Mouse (Mus musculus) neural tube, embryonic 15.5 days (tissue): ENCODE measurements around the gene Camk2n1. TPM values are rescaled to one million over a fixed set of nuclear protein-coding genes. Genes with fewer than 3 reads are reported as not detected.
A peak's percentile ranks its signal among the peaks of the same experiment; 100 is the strongest.

Source experiments
- ATAC-seq: fragments of 200-750 bp; cut with Nextera tagmentation; 2 replicates; pipeline ENCODE4 v1.8.0; 2017; ENCODE audit warnings: mild to moderate bottlenecking, moderate TSS enrichment, moderate library complexity; ENCODE audit not compliant: low FRiP score
- H3K27ac ChIP-seq: fragments of 300-500 bp; sonication (generic); replicated peaks from 2 replicates; pipeline ENCODE4 v1.5.1; 2015; ENCODE audit warnings: mild to moderate bottlenecking, inconsistent platforms
- H3K27me3 ChIP-seq: fragments of 300-500 bp; sonication (generic); replicated peaks from 2 replicates; pipeline ENCODE4 v1.6.1; 2015; ENCODE audit warnings: inconsistent platforms
- H3K36me3 ChIP-seq: fragments of 300-500 bp; sonication (generic); 2 replicates; pipeline ENCODE4 v1.6.1; 2015; ENCODE audit warnings: inconsistent platforms
- H3K4me1 ChIP-seq: fragments of 300-500 bp; sonication (generic); 2 replicates; pipeline ENCODE4 v1.6.1; 2015; ENCODE audit warnings: inconsistent platforms
- H3K4me2 ChIP-seq: fragments of 300-500 bp; sonication (generic); 2 replicates; pipeline ENCODE4 v1.6.1; 2015; ENCODE audit warnings: inconsistent platforms, mild to moderate bottlenecking, moderate library complexity
- H3K4me3 ChIP-seq: fragments of 300-500 bp; sonication (generic); replicated peaks from 2 replicates; pipeline ENCODE4 v1.5.1; 2015; ENCODE audit warnings: mild to moderate bottlenecking, inconsistent platforms
- H3K9ac ChIP-seq: fragments of 300-500 bp; sonication (generic); replicated peaks from 2 replicates; pipeline ENCODE4 v1.6.1; 2015; ENCODE audit warnings: mild to moderate bottlenecking, inconsistent platforms
- H3K9me3 ChIP-seq: fragments of 300-500 bp; sonication (generic); replicated peaks from 2 replicates; pipeline ENCODE4 v1.6.1; 2016; ENCODE audit warnings: inconsistent platforms
- WGBS: fragments of 180-500 bp; shearing (Covaris S2); methylation state at CpG from one replicate; pipeline ENCODE4 v1.1.7; 2015; ENCODE audit warnings: mixed read lengths; 5-methylcytosine and 5-hydroxymethylcytosine counted together
- polyA plus RNA-seq: library from polyadenylated mRNA; unstranded; fragments of >200 nt; fragmentation: Nextera tagmentation; extraction: Ambion mirVana; gene quantifications from 2 replicates; pipeline ENCODE4 v1.2.1, GENCODE M21; 2015

Gene Camk2n1
- polyA plus RNA-seq, 1 experiment from 2014 or later = 23.1 TPM

DNA sequence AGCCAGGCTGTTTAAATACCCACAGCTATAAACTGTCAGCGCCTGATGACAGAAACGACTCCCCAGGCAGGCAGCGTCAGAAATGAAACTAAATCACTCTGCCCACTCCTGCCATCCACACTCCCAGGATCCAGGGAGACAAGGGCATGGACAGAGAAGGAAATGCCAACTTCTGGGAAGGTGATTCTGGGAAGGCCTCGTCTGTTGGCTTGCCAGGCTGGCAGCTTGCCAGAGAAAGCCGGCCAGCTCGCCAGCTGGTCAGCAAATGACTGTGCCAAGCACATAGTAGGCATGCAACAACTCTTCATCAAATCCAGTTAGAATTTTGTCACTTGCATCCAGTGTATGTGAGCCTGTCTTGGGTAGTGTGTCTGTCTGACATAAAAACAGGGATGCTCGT is 17.1 kb downstream of the Camk2n1 start:
- WGBS = 36% methylated on average over 7 of the region's 7 CpGs

DNA sequence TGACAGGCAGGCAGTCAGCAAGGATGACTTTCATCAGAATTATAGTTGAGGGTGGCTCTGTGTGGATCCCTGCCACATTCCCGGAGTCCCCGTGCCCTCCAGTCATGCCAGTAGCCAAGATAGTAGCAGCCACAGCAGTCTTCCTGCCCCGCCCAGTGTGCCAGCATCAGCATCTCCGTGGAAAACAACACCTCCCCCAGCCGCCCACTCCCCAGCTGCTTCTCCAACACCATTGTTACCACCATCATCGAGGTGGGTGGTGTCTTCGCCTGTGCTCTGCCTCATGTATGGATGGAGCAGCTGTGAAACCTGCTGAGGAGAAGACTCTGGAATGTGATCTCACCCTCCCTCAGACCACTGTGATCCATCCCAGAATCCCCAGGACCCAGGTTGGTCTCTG is 25.5 kb downstream of the Camk2n1 start:
- no peaks in the 10 kb centered on the region for H3K9me3 ChIP-seq
- no peaks in the 10 kb centered on the region for H3K27me3 ChIP-seq
- no peak overlapping the region for H3K4me2 ChIP-seq
- no peak overlapping the region for H3K9ac ChIP-seq
- ATAC-seq = no peak
- H3K4me1 ChIP-seq = peaks cover 9% of the 10 kb centered on the region
- no peak overlapping the region for H3K4me3 ChIP-seq
- H3K27ac ChIP-seq = no peak overlapping the region
- H3K36me3 ChIP-seq = no peaks in the 10 kb centered on the region
- WGBS = 86% methylated on average over 7 of the region's 7 CpGs

More for the DNA sequence above, 17.1 kb downstream of the Camk2n1 start:
- Histone ChIP-seq H3K36me3 (no peaks in the 10 kb centered on the region), H3K9me3 (no peaks in the 10 kb centered on the region), H3K27me3 (no peaks in the 10 kb centered on the region), H3K4me1 (peaks cover 19% of the 10 kb centered on the region), H3K9ac (no peak overlapping the region), H3K27ac (peak overlapping the region; percentile 24; the same call in 1 of the 2 replicates), H3K4me3 (no peak overlapping the region), H3K4me2 (no peak overlapping the region)
- no peak for ATAC-seq

DNA sequence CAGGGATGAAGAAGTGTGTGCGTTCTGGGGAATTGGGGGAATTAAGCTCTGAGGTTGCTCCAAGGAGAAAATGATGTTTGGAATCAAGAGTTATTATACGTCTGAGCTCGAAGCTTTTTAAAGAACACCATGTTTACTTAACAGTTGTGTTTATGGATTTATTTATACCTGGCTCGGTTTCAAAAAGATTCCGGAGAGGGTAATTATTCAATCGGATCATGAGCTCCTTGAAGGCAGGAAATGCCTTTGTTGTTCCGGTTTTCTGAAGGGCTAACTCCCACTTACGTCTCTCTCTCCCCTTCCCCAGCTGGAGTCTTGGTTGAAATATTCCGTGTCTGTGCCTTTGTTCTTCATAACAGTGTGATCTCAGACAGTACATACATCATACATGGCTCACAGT is 26.8 kb downstream of the Camk2n1 start:
- Histone ChIP-seq H3K4me2 (no peak overlapping the region), H3K9me3 (no peaks in the 10 kb centered on the region), H3K27me3 (no peaks in the 10 kb centered on the region), H3K9ac (no peak overlapping the region), H3K27ac (no peak overlapping the region), H3K4me1 (peaks cover 9% of the 10 kb centered on the region), H3K36me3 (no peaks in the 10 kb centered on the region), H3K4me3 (no peak overlapping the region)
- 50% methylated on average over 9 of the region's 9 CpGs for WGBS
- no peak for ATAC-seq

DNA sequence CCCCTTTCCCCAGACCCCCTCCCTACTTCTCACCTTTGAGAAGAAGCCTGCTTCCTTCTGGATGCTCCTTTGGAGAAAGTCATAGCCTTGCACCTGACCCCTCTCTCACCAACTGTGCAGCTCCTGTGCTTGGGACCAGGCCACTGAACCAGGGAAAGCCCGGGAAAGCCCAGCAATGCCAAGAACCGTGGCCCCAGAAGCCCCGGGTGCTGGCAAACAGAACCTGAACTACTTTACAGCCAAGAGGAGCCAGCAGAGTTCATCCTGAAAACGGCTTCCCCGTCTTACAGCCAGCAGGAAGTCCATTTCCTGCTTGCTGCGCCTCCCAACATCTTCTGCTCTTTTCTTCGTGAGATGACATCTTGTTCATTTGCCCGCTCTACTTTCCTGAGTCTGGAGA is 28.6 kb downstream of the Camk2n1 start:
- H3K4me2 ChIP-seq = no peak overlapping the region
- no peak overlapping the region for H3K27ac ChIP-seq
- no peak for ATAC-seq
- WGBS = 84% methylated on average over 8 of the region's 8 CpGs
- H3K27me3 ChIP-seq = no peaks in the 10 kb centered on the region
- H3K9me3 ChIP-seq = no peaks in the 10 kb centered on the region
- H3K9ac ChIP-seq = no peak overlapping the region
- no peak overlapping the region for H3K4me3 ChIP-seq
- no peaks in the 10 kb centered on the region for H3K36me3 ChIP-seq
- 0 out of 2 replicates have a peak, but pooled peaks cover 3% of the 10 kb centered on the region for H3K4me1 ChIP-seq

DNA sequence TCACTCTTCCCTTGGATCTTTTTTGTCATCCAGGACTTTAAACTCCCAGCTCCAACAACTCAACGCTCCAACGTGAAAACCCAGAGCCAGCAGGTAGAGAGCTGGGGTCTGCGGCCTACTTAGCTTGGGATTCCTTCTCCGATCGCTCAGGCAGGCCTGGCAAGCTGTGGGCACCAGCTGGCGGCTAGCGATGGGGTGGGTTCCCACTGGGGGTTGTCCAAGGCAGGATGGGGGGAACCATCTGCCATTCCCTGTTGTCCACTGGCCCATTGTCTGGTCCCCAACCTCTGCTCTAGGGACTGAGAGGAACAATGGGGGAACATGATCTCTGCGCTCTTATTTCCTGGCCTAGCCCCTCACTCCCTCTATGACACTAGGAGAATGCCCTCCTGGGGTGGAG is 34.1 kb downstream of the Camk2n1 start:
- Histone ChIP-seq H3K4me2 (no peak overlapping the region), H3K4me3 (no peak overlapping the region), H3K9me3 (no peaks in the 10 kb centered on the region), H3K27me3 (no peaks in the 10 kb centered on the region), H3K36me3 (no peaks in the 10 kb centered on the region), H3K4me1 (peaks cover 7% of the 10 kb centered on the region; the same call in 1 of the 2 replicates), H3K27ac (no peak overlapping the region), H3K9ac (no peak overlapping the region)
- WGBS = 34% methylated on average over 8 of the region's 8 CpGs
- ATAC-seq = no peak

DNA sequence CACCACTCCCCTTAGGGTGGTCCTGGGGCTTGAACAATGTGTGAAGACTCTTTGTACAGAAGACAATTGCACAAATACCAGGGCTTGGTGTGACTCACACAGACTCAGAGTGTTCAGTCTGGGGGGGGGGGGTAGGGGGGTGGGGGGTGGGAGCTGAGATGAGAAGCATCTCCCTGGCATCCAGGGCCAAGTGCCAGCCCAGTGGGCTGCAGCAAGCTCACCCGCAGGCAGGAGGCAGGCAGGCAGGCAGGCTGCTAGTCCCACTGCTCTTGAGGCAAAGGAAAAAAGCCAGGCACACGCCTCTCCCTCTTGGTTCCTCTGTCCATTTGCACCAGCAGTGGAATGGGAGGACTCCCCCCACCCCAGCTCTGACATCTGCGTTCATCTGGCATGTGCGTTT is 37.0 kb downstream of the Camk2n1 start:
- H3K9me3 ChIP-seq = no peaks in the 10 kb centered on the region
- 65% methylated on average over 4 of the region's 4 CpGs for WGBS
- H3K9ac ChIP-seq = no peak overlapping the region
- no peaks in the 10 kb centered on the region for H3K36me3 ChIP-seq
- H3K27me3 ChIP-seq = no peaks in the 10 kb centered on the region
- H3K4me2 ChIP-seq = no peak overlapping the region
- peaks cover 33% of the 10 kb centered on the region for H3K4me1 ChIP-seq
- no peak overlapping the region for H3K4me3 ChIP-seq
- no peak overlapping the region for H3K27ac ChIP-seq
- ATAC-seq = no peak

DNA sequence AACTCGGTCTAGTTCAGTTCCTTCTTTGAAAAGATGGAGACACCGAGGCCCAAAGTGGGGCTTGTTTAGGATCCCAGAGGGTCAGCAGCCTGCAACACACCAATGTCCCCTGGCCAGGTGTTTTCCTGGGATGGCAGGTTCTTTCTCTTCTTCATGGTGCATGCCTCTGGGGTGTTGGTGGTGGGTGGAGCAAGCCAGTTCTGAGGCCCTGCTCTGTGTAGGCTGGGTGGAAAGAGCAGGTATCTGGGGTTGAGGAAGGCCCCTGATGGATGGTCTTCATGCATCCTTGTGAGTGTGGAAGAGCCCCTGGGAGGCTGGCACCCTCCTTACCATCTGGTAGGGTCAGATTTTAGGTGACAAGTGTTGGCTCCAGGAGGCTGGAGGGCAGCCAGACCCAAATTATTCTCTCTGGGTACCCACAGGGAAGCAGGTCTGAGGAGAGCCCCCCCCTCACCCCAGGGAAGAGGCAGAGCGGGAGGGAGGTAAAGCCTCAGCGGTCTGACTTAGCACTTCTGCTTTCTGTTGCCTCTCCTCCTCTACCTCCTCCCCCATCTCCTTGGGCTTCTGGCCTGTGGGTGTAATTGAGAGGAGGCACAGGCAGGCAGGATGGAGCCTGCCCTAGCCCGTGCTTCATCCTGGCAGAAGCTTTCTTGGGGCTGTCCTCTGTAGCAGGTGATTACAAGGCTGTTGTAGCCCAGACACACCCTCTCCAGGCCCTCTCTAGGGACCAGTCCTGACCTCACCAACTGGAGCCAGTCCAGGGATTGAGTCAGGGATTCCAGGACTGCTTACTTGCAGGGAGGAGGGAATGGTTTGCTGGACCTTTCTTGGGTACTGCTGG is 39.3 kb downstream of the Camk2n1 start:
- H3K4me3 ChIP-seq = no peak overlapping the region
- H3K27me3 ChIP-seq = no peaks in the 10 kb centered on the region
- no peak overlapping the region for H3K27ac ChIP-seq
- H3K9ac ChIP-seq = no peak overlapping the region
- 58% methylated on average over 5 of the region's 5 CpGs for WGBS
- no peaks in the 10 kb centered on the region for H3K36me3 ChIP-seq
- H3K4me2 ChIP-seq = no peak overlapping the region
- H3K9me3 ChIP-seq = no peaks in the 10 kb centered on the region
- no peak for ATAC-seq
- peaks cover 42% of the 10 kb centered on the region for H3K4me1 ChIP-seq

DNA sequence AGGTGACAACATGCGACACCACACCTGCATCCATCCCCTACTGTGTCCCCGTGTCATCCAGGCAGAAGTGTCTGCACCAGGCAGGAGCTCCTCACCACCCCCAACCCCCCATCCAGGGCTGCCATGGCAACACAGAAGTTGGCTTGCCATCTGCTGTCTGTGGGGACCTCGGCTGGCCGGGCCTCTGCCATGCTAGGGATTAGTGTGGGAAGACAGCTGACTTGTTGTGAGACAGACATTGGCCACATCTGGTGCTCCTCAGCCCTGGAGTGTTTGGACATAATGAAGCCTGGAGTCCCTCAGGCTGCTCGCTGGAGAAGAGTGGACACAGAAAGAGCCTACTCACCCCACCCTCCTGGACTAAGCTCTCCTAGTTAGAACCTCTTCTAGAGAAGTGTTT is 40.8 kb downstream of the Camk2n1 start:
- Histone ChIP-seq H3K9me3 (no peaks in the 10 kb centered on the region), H3K36me3 (no peaks in the 10 kb centered on the region), H3K27me3 (no peaks in the 10 kb centered on the region), H3K4me3 (no peak overlapping the region), H3K4me2 (no peak overlapping the region), H3K27ac (peak overlapping the region; percentile 42), H3K9ac (no peak overlapping the region), H3K4me1 (peaks cover 37% of the 10 kb centered on the region)
- WGBS = 2% methylated on average over 5 of the region's 5 CpGs
- ATAC-seq = peak; percentile 55; the same call in 1 of the 2 replicates

DNA sequence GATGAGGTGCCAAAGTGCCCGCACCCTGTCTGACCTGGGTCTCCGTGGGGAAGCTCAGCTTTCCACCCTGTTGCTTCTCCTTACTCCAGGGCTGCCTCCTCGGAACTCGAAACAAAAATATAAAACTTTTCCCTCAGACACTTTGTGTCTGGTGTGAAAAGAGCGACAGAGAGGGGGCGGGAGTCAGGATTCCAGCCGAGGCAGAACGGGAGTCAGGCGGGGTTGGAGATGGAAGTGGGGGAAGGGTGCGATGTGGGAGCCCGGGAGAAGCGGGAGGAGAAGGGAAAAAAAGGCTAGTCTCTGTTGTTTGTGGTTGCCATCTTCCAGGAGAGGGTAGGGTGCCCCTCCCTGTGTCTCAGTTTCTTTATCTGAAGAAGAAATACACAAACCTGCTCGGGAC is 41.7 kb downstream of the Camk2n1 start:
- H3K4me3 ChIP-seq = no peak overlapping the region
- WGBS = 4% methylated on average over 13 of the region's 13 CpGs
- H3K4me1 ChIP-seq = peaks cover 37% of the 10 kb centered on the region
- no peak overlapping the region for H3K9ac ChIP-seq
- peak overlapping the region; percentile 18; the same call in 1 of the 2 replicates for H3K27ac ChIP-seq
- no peaks in the 10 kb centered on the region for H3K36me3 ChIP-seq
- H3K27me3 ChIP-seq = no peaks in the 10 kb centered on the region
- peak overlapping the region; percentile 36 for H3K4me2 ChIP-seq
- no peak for ATAC-seq
- no peaks in the 10 kb centered on the region for H3K9me3 ChIP-seq

DNA sequence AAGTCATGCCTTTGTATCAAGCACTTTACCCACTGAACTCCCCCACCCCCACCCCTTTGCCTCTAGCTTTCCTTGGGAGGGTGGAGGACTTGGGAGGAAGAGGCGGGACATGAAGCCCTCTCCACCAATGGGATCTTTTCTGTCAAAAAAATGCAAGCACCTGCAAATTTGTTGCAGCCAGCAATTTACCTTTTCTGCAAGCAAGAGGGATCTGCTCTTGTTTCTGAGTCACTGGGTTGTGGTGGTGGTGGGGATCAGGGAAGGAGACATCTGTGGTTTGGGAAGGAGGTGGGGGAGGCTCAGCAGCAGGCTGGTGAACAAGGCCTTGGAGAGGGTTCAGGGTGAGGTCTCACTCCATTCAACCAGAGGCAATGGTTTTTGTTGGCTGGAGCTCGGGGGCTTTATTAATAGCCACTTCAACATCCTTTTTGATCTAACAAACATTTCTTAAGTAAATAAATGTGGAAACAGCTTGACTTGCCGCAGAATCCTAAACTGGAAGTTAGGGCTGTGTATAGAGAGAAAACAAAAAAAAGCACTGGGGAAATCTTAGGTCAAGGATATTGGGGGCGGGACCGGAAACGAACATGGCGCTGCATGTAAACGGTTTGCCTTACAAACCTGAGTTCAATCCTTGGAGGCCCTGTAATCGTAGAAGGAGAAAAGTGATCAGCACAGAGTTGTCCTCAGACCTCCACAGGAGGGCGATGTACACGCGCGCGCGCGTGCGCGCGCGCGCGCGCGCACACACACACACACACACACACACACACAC is 42.8 kb downstream of the Camk2n1 start:
- no peaks in the 10 kb centered on the region for H3K36me3 ChIP-seq
- H3K27me3 ChIP-seq = no peaks in the 10 kb centered on the region
- H3K9me3 ChIP-seq = no peaks in the 10 kb centered on the region
- ATAC-seq = no peak
- no peak overlapping the region for H3K4me3 ChIP-seq
- peaks cover 37% of the 10 kb centered on the region for H3K4me1 ChIP-seq
- no peak overlapping the region for H3K27ac ChIP-seq
- H3K9ac ChIP-seq = no peak overlapping the region
- 73% methylated on average over 9 of the region's 24 CpGs for WGBS
- no peak overlapping the region for H3K4me2 ChIP-seq

DNA sequence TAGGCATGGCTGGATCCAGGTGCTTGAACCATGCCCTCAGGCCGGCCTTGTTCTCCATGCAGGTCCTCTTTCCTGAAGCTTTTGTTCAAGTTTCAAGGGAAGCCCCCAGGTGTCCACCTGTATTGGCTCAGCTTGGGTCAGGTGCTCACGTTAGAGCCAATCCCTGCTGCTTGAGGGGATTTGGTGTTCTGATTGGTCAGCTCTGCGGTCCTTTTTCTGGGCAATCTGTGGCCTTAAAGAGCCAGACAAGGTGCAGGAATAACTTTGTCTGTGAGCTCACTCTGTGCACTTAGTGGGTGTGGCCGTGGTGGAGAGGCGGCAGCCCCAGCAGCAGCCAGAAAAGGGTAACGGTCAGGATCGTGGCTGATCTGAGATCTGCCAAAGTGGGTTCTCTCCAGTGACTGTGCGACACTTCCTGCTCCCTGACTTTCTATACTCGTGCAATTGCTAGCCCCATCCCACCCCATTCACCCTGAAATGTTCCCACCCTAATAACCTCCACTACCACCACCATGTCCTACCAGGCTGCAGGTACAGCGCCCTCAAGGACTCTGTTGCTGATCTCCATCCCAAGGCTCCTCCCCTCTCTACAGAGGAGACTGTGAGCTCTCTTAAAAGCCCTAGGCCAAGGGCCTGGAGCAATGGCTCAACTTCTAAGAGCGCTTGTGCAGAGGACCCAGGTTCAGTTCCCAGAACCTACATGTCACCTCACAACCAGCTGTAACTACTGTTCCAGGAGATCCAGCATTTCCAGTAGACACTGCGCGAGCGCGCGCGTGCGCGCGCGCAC is 45.9 kb downstream of the Camk2n1 start:
- Histone ChIP-seq H3K9me3 (no peaks in the 10 kb centered on the region), H3K36me3 (no peaks in the 10 kb centered on the region), H3K27ac (no peak overlapping the region), H3K4me2 (no peak overlapping the region), H3K27me3 (no peaks in the 10 kb centered on the region), H3K4me3 (no peak overlapping the region), H3K9ac (no peak overlapping the region), H3K4me1 (peaks cover 37% of the 10 kb centered on the region)
- ATAC-seq = no peak
- 82% methylated on average over 21 of the region's 21 CpGs for WGBS
